Mouse (Mus musculus): Measurements from ENCODE around the gene Cd83. TPM values are rescaled to one million over a fixed set of nuclear protein-coding genes. Genes with fewer than 3 reads are reported as not detected.

The Cd83 gene
- polyA plus RNA-seq, 1 experiment from 2014 or later = 7.8 TPM

GRCm38 (mm10) chr13:43818307-43819019, 33.9 kb downstream of the Cd83 start:
- Histone ChIP-seq H3K4me3 (replicated peaks; ENCODE audit: low read length) (no peak overlapping the region), H3K4me1 (replicated peaks; ENCODE audit: control insufficient read depth, insufficient read depth, low read length) (no peaks in the 10 kb centered on the region), H3K9ac (replicated peaks; ENCODE audit: low read depth, low read length) (no peak overlapping the region), H3K27me3 (replicated peaks; ENCODE audit: control insufficient read depth, insufficient read depth, low read length) (no peaks in the 10 kb centered on the region), H3K27ac (ENCODE audit: low read length) (no peak overlapping the region), H3K4me2 (ENCODE audit: low read length) (no peak overlapping the region), H3K36me3 (ENCODE audit: control insufficient read depth, insufficient read depth) (no peaks in the 10 kb centered on the region), H3K9me3 (ENCODE audit: control insufficient read depth, low read length) (peaks cover 4% of the 10 kb centered on the region; the same call in 1 of the 2 replicates)
- 70% methylated on average over 7 of the region's 7 CpGs for WGBS
- ATAC-seq = no peak

- Histone ChIP-seq H3K4me1 (replicated peaks; ENCODE audit: control insufficient read depth, insufficient read depth, low read length) (no peaks in the 10 kb centered on the region), H3K9me3 (ENCODE audit: control insufficient read depth, low read length) (peaks cover 4% of the 10 kb centered on the region; the same call in 1 of the 2 replicates), H3K36me3 (ENCODE audit: control insufficient read depth, insufficient read depth) (no peaks in the 10 kb centered on the region), H3K4me2 (ENCODE audit: low read length) (no peak overlapping the region), H3K27ac (ENCODE audit: low read length) (no peak overlapping the region), H3K9ac (replicated peaks; ENCODE audit: low read depth, low read length) (no peak overlapping the region), H3K4me3 (replicated peaks; ENCODE audit: low read length) (no peak overlapping the region), H3K27me3 (replicated peaks; ENCODE audit: control insufficient read depth, insufficient read depth, low read length) (no peaks in the 10 kb centered on the region)
- no peak for ATAC-seq
- 92% methylated on average over 6 of the region's 6 CpGs for WGBS
Observed at GRCm38 (mm10) chr13:43819020-43819310, 34.4 kb downstream of the Cd83 start.

- H3K27me3 ChIP-seq (replicated peaks; ENCODE audit: control insufficient read depth, insufficient read depth, low read length) = no peaks in the 10 kb centered on the region
- H3K4me3 ChIP-seq (replicated peaks; ENCODE audit: low read length) = no peak overlapping the region
- peaks cover 4% of the 10 kb centered on the region; the same call in 1 of the 2 replicates for H3K9me3 ChIP-seq (ENCODE audit: control insufficient read depth, low read length)
- H3K4me1 ChIP-seq (replicated peaks; ENCODE audit: control insufficient read depth, insufficient read depth, low read length) = no peaks in the 10 kb centered on the region
- ATAC-seq = no peak
- 96% methylated on average over 8 of the region's 8 CpGs for WGBS
- H3K27ac ChIP-seq (ENCODE audit: low read length) = no peak overlapping the region
- no peak overlapping the region for H3K4me2 ChIP-seq (ENCODE audit: low read length)
- H3K36me3 ChIP-seq (ENCODE audit: control insufficient read depth, insufficient read depth) = no peaks in the 10 kb centered on the region
- no peak overlapping the region for H3K9ac ChIP-seq (replicated peaks; ENCODE audit: low read depth, low read length)
Observed at GRCm38 (mm10) chr13:43820071-43820470, 35.5 kb downstream of the Cd83 start.

- Histone ChIP-seq H3K4me1 (replicated peaks; ENCODE audit: control insufficient read depth, insufficient read depth, low read length) (no peaks in the 10 kb centered on the region), H3K27ac (ENCODE audit: low read length) (no peak overlapping the region), H3K36me3 (ENCODE audit: control insufficient read depth, insufficient read depth) (no peaks in the 10 kb centered on the region), H3K27me3 (replicated peaks; ENCODE audit: control insufficient read depth, insufficient read depth, low read length) (no peaks in the 10 kb centered on the region), H3K9ac (replicated peaks; ENCODE audit: low read depth, low read length) (no peak overlapping the region), H3K4me3 (replicated peaks; ENCODE audit: low read length) (no peak overlapping the region), H3K4me2 (ENCODE audit: low read length) (no peak overlapping the region), H3K9me3 (ENCODE audit: control insufficient read depth, low read length) (no peaks in the 10 kb centered on the region)
- WGBS = 82% methylated on average over 4 of the region's 4 CpGs
- ATAC-seq = no peak
Observed at GRCm38 (mm10) chr13:43822306-43822705, 37.7 kb downstream of the Cd83 start.

GRCm38 (mm10) chr13:43828648-43829047, 44.1 kb downstream of the Cd83 start:
- H3K9me3 ChIP-seq (ENCODE audit: control insufficient read depth, low read length) = no peaks in the 10 kb centered on the region
- WGBS = 57% methylated on average over 5 of the region's 5 CpGs
- ATAC-seq = no peak

GRCm38 (mm10) chr13:43830892-43831673, 46.5 kb downstream of the Cd83 start:
- ATAC-seq = no peak
- no peak overlapping the region for H3K4me2 ChIP-seq (ENCODE audit: low read length)
- WGBS = 94% methylated on average over 8 of the region's 8 CpGs

More at GRCm38 (mm10) chr13:43828648-43829047, 44.1 kb downstream of the Cd83 start:
- no peaks in the 10 kb centered on the region for H3K4me1 ChIP-seq (replicated peaks; ENCODE audit: control insufficient read depth, insufficient read depth, low read length)
- no peak overlapping the region for H3K4me2 ChIP-seq (ENCODE audit: low read length)
- H3K27ac ChIP-seq (ENCODE audit: low read length) = no peak overlapping the region
- no peak overlapping the region for H3K4me3 ChIP-seq (replicated peaks; ENCODE audit: low read length)
- no peaks in the 10 kb centered on the region for H3K36me3 ChIP-seq (ENCODE audit: control insufficient read depth, insufficient read depth)
- H3K9ac ChIP-seq (replicated peaks; ENCODE audit: low read depth, low read length) = no peak overlapping the region
- H3K27me3 ChIP-seq (replicated peaks; ENCODE audit: control insufficient read depth, insufficient read depth, low read length) = no peaks in the 10 kb centered on the region

GRCm38 (mm10) chr13:43832731-43833130, 48.2 kb downstream of the Cd83 start:
- no peaks in the 10 kb centered on the region for H3K27me3 ChIP-seq (replicated peaks; ENCODE audit: control insufficient read depth, insufficient read depth, low read length)

More at GRCm38 (mm10) chr13:43830892-43831673, 46.5 kb downstream of the Cd83 start:
- no peaks in the 10 kb centered on the region for H3K4me1 ChIP-seq (replicated peaks; ENCODE audit: control insufficient read depth, insufficient read depth, low read length)
- H3K27ac ChIP-seq (ENCODE audit: low read length) = no peak overlapping the region
- no peak overlapping the region for H3K4me3 ChIP-seq (replicated peaks; ENCODE audit: low read length)
- H3K9me3 ChIP-seq (ENCODE audit: control insufficient read depth, low read length) = no peaks in the 10 kb centered on the region
- H3K9ac ChIP-seq (replicated peaks; ENCODE audit: low read depth, low read length) = no peak overlapping the region
- no peaks in the 10 kb centered on the region for H3K36me3 ChIP-seq (ENCODE audit: control insufficient read depth, insufficient read depth)
- no peaks in the 10 kb centered on the region for H3K27me3 ChIP-seq (replicated peaks; ENCODE audit: control insufficient read depth, insufficient read depth, low read length)

GRCm38 (mm10) chr13:43836376-43836775, 51.8 kb downstream of the Cd83 start:
- Histone ChIP-seq H3K4me1 (replicated peaks; ENCODE audit: control insufficient read depth, insufficient read depth, low read length) (no peaks in the 10 kb centered on the region), H3K36me3 (ENCODE audit: control insufficient read depth, insufficient read depth) (no peaks in the 10 kb centered on the region), H3K4me3 (replicated peaks; ENCODE audit: low read length) (no peak overlapping the region), H3K9me3 (ENCODE audit: control insufficient read depth, low read length) (no peaks in the 10 kb centered on the region), H3K9ac (replicated peaks; ENCODE audit: low read depth, low read length) (no peak overlapping the region), H3K27me3 (replicated peaks; ENCODE audit: control insufficient read depth, insufficient read depth, low read length) (no peaks in the 10 kb centered on the region), H3K27ac (ENCODE audit: low read length) (no peak overlapping the region), H3K4me2 (ENCODE audit: low read length) (no peak overlapping the region)
- 34% methylated on average over 8 of the region's 8 CpGs for WGBS
- ATAC-seq = no peak

More at GRCm38 (mm10) chr13:43832731-43833130, 48.2 kb downstream of the Cd83 start:
- no peaks in the 10 kb centered on the region for H3K4me1 ChIP-seq (replicated peaks; ENCODE audit: control insufficient read depth, insufficient read depth, low read length)
- no peak for ATAC-seq
- H3K36me3 ChIP-seq (ENCODE audit: control insufficient read depth, insufficient read depth) = no peaks in the 10 kb centered on the region
- H3K27ac ChIP-seq (ENCODE audit: low read length) = no peak overlapping the region
- H3K9me3 ChIP-seq (ENCODE audit: control insufficient read depth, low read length) = no peaks in the 10 kb centered on the region
- no peak overlapping the region for H3K4me2 ChIP-seq (ENCODE audit: low read length)
- H3K9ac ChIP-seq (replicated peaks; ENCODE audit: low read depth, low read length) = no peak overlapping the region
- no peak overlapping the region for H3K4me3 ChIP-seq (replicated peaks; ENCODE audit: low read length)
- 81% methylated on average over 7 of the region's 7 CpGs for WGBS

GRCm38 (mm10) chr13:43837812-43838211, 53.2 kb downstream of the Cd83 start:
- Histone ChIP-seq H3K9ac (replicated peaks; ENCODE audit: low read depth, low read length) (no peak overlapping the region), H3K36me3 (ENCODE audit: control insufficient read depth, insufficient read depth) (no peaks in the 10 kb centered on the region), H3K4me1 (replicated peaks; ENCODE audit: control insufficient read depth, insufficient read depth, low read length) (no peaks in the 10 kb centered on the region), H3K27ac (ENCODE audit: low read length) (no peak overlapping the region), H3K4me2 (ENCODE audit: low read length) (no peak overlapping the region), H3K27me3 (replicated peaks; ENCODE audit: control insufficient read depth, insufficient read depth, low read length) (no peaks in the 10 kb centered on the region), H3K9me3 (ENCODE audit: control insufficient read depth, low read length) (no peaks in the 10 kb centered on the region), H3K4me3 (replicated peaks; ENCODE audit: low read length) (no peak overlapping the region)
- ATAC-seq = no peak
- WGBS = 33% methylated on average over 4 of the region's 4 CpGs
